Mouse (Mus musculus) limb, embryonic 15.5 days (tissue): ENCODE data around the gene Mdc1. TPM values are rescaled to one million over a fixed set of nuclear protein-coding genes. Genes with fewer than 3 reads are reported as not detected.
A peak's percentile ranks its signal among the peaks of the same experiment; 100 is the strongest.

Source experiments
- ATAC-seq: fragments of 200-750 bp; cut with Nextera tagmentation; 2 replicates; pipeline ENCODE4 v1.8.0; 2017; ENCODE audit warnings: low read depth, moderate TSS enrichment; ENCODE audit not compliant: insufficient number of reproducible peaks, low FRiP score, low TSS enrichment
- H3K27ac ChIP-seq: fragments of 300-500 bp; sonication (generic); 2 replicates; pipeline ENCODE4 v1.5.1; 2015; ENCODE audit warnings: moderate library complexity, mild to moderate bottlenecking, inconsistent platforms
- H3K27me3 ChIP-seq: fragments of 300-500 bp; sonication (generic); 2 replicates; pipeline ENCODE4 v1.6.1; 2015; ENCODE audit warnings: inconsistent platforms
- H3K36me3 ChIP-seq: fragments of 300-500 bp; sonication (generic); 2 replicates; pipeline ENCODE4 v1.6.1; 2015; ENCODE audit warnings: inconsistent platforms
- H3K4me1 ChIP-seq: fragments of 300-500 bp; sonication (generic); 2 replicates; pipeline ENCODE4 v1.6.1; 2015; ENCODE audit warnings: inconsistent platforms
- H3K4me2 ChIP-seq: fragments of 300-500 bp; sonication (generic); 2 replicates; pipeline ENCODE4 v1.6.1; 2015; ENCODE audit warnings: mild to moderate bottlenecking, inconsistent platforms
- H3K4me3 ChIP-seq: fragments of 300-500 bp; sonication (generic); 2 replicates; pipeline ENCODE4 v1.5.1; 2015; ENCODE audit warnings: mild to moderate bottlenecking, inconsistent platforms
- H3K9ac ChIP-seq: fragments of 300-500 bp; sonication (generic); 2 replicates; pipeline ENCODE4 v1.6.1; 2015; ENCODE audit warnings: inconsistent platforms
- H3K9me3 ChIP-seq: fragments of 300-500 bp; sonication (generic); 2 replicates; pipeline ENCODE4 v1.6.1; 2016; ENCODE audit warnings: inconsistent platforms
- WGBS: fragments of 180-500 bp; shearing (Covaris S2); methylation state at CpG from one replicate; pipeline ENCODE4 v1.1.7; 2015; 5-methylcytosine and 5-hydroxymethylcytosine counted together
- microRNA-seq: library from miRNA; unstranded; fragments of <30 nt; microRNA quantifications from one replicate; pipeline ENCODE4, GENCODE M21; 2016
- polyA plus RNA-seq: library from polyadenylated mRNA; unstranded; fragments of >200 nt; fragmentation: Nextera tagmentation; extraction: Ambion mirVana; gene quantifications from 2 replicates; pipeline ENCODE4 v1.2.1, GENCODE M21; 2015

Gene Mdc1
- polyA plus RNA-seq, 1 experiment from 2014 or later, result 15.0 TPM

DNA sequence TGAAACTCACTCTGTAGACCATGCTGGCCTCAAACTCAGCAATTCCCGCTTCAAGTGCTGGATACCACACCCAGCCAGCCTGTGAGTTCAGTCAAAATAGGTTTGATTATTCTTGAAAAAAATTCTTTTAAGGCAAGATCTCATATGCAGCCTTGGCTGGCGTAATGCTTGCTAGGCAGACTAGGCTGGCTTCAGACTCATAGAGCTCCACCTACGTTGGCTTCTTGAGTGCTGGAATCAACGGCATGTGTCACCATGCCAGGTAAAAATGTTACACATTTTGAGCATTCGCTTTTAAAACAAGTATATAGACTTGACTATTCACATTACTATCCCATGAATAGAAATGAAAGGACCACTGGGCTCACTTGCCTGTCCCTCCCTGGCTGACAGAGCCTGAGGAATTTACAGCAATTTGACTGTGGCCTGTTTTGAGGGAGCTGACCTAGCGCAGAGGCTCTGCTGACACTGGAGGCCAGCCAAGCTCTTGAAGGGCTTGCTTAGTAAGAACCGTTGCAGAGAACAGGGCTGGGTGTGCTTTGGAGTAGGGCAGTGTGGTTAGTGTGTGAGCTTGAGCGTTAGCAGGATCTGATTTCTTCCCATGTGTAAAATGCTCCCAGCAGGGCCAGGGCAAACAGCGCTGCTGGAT, 62.2 kb downstream of the Mdc1 start:
- H3K36me3 ChIP-seq, result peaks cover 79% of the 10 kb centered on the region
- H3K4me2 ChIP-seq, result no peak overlapping the region
- H3K9me3 ChIP-seq, result no peaks in the 10 kb centered on the region
- 81% methylated on average over 9 of the region's 9 CpGs for WGBS
- no peak overlapping the region for H3K4me3 ChIP-seq
- H3K4me1 ChIP-seq, result peaks cover 11% of the 10 kb centered on the region
- no peak overlapping the region for H3K9ac ChIP-seq
- H3K27ac ChIP-seq, result peak overlapping the region; percentile 54; the same call in 1 of the 2 replicates
- H3K27me3 ChIP-seq, result no peaks in the 10 kb centered on the region
- ATAC-seq, result no peak

DNA sequence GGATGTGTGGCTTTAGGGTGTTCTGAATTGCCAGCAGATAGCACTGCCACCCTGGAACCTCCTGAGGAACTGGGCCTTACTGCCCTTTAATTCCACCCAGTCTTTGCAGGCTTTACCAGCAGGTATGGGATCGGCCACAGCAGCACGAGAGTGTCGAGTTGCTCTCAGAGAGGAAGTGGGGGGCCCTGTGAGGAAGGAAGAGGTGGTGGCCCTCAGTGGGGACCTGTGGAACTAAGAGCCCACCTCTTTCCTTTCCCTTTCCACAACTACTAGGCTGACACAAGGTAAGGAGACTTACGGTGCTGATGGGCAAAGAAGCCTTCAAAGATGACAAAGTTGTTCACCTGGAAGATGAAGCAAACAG, 62.7 kb downstream of the Mdc1 start:
- Histone ChIP-seq H3K27me3 (no peaks in the 10 kb centered on the region), H3K27ac (peak overlapping the region; percentile 54), H3K4me3 (no peak overlapping the region), H3K4me2 (no peak overlapping the region), H3K36me3 (peaks cover 80% of the 10 kb centered on the region), H3K4me1 (peaks cover 17% of the 10 kb centered on the region), H3K9ac (no peak overlapping the region), H3K9me3 (no peaks in the 10 kb centered on the region)
- no peak for ATAC-seq
- WGBS, result 82% methylated on average over 4 of the region's 4 CpGs

GRCm38 (mm10) chr17:35905587-35905986, 64.3 kb downstream of the Mdc1 start:
- 91% methylated on average over 1 of the region's 1 CpGs for WGBS
- Histone ChIP-seq H3K9me3 (no peaks in the 10 kb centered on the region), H3K4me3 (no peak overlapping the region), H3K4me1 (peaks cover 27% of the 10 kb centered on the region), H3K27me3 (no peaks in the 10 kb centered on the region), H3K9ac (no peak overlapping the region), H3K4me2 (no peak overlapping the region), H3K27ac (no peak overlapping the region), H3K36me3 (peaks cover 65% of the 10 kb centered on the region)
- ATAC-seq, result no peak

DNA sequence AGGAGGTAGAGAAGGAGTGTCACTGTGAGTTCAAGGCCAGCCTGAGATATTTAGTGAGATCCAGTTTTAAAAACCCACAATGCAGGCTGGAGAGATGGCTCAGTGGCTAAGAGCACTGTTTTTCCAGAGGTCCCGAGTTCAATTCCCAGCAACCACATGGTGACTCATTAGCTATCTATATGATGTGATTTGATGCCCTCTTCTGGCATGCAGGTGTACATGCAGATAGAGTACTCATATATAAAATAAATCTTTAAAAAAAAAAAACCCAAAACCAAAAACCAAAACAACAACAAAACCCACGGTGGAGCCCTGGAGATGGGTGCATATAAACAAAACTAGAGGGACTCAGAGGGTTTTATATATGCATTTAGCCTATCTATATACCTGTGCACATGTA, 66.3 kb downstream of the Mdc1 start:
- Histone ChIP-seq H3K9ac (no peak overlapping the region), H3K4me2 (no peak overlapping the region), H3K36me3 (peaks cover 60% of the 10 kb centered on the region), H3K27ac (no peak overlapping the region), H3K4me1 (peaks cover 27% of the 10 kb centered on the region), H3K4me3 (no peak overlapping the region), H3K9me3 (no peaks in the 10 kb centered on the region), H3K27me3 (no peaks in the 10 kb centered on the region)
- no peak for ATAC-seq
- WGBS, result 80% methylated on average over 2 of the region's 2 CpGs

Small RNAs within 50 kb of the gene (microRNA-seq; reads per million reads assigned to microRNA genes)
- 0.82 reads per million for gene Gm28033

Other genes with a start within 250 kb of the Mdc1 start
- gene Sfta2, start 240.0 kb upstream of the Mdc1 start, polyA plus RNA-seq, result not detected in 2 replicates
- gene Gm9573, start 214.9 kb upstream of the Mdc1 start, polyA plus RNA-seq, result 0.14 and 0.33 TPM in 2 replicates
- gene Mucl3, start 197.8 kb upstream of the Mdc1 start, polyA plus RNA-seq, result 0.09 and 0.10 TPM in 2 replicates
- gene Vars2, start 173.9 kb upstream of the Mdc1 start, polyA plus RNA-seq, result 14.3 and 14.4 TPM in 2 replicates
- gene Gtf2h4, start 167.8 kb upstream of the Mdc1 start, polyA plus RNA-seq, result 36.2 and 42.2 TPM in 2 replicates
- gene Ddr1, start 136.9 kb upstream of the Mdc1 start, polyA plus RNA-seq, result 81.7 and 85.2 TPM in 2 replicates
- gene Ier3, start 19.8 kb upstream of the Mdc1 start, polyA plus RNA-seq, result 23.2 and 27.5 TPM in 2 replicates
- 60.2 and 70.9 TPM in 2 replicates for gene Flot1, start 18.3 kb upstream of the Mdc1 start, polyA plus RNA-seq
- 811 and 833 TPM in 2 replicates for gene Tubb5, start 3.2 kb upstream of the Mdc1 start, polyA plus RNA-seq
- 55.5 and 59.0 TPM in 2 replicates for gene Nrm, start 19.8 kb downstream of the Mdc1 start, polyA plus RNA-seq
- gene Ppp1r18, start 24.1 kb downstream of the Mdc1 start, polyA plus RNA-seq, result 24.8 and 28.8 TPM in 2 replicates
- 36.8 and 41.3 TPM in 2 replicates for gene Dhx16, start 38.3 kb downstream of the Mdc1 start, polyA plus RNA-seq
- 18.0 and 23.0 TPM in 2 replicates for gene 2310061I04Rik, start 55.9 kb downstream of the Mdc1 start, polyA plus RNA-seq
- 58.9 and 59.1 TPM in 2 replicates for gene Atat1, start 68.6 kb downstream of the Mdc1 start, polyA plus RNA-seq
- 72.4 and 77.1 TPM in 2 replicates for gene Mrps18b, start 74.9 kb downstream of the Mdc1 start, polyA plus RNA-seq
- gene Ppp1r10, start 74.9 kb downstream of the Mdc1 start, polyA plus RNA-seq, result 35.0 and 40.1 TPM in 2 replicates
- 84.7 and 84.9 TPM in 2 replicates for gene Abcf1, start 128.2 kb downstream of the Mdc1 start, polyA plus RNA-seq
- gene Gnl1, start 138.3 kb downstream of the Mdc1 start, polyA plus RNA-seq, result 53.7 and 60.0 TPM in 2 replicates
- gene Prr3, start 138.7 kb downstream of the Mdc1 start, polyA plus RNA-seq, result 33.8 and 36.0 TPM in 2 replicates
- 2.8 and 2.9 TPM in 2 replicates for gene H2-T24, start 179.0 kb downstream of the Mdc1 start, polyA plus RNA-seq
- 19.2 and 20.4 TPM in 2 replicates for gene H2-T23, start 191.3 kb downstream of the Mdc1 start, polyA plus RNA-seq
- 29.0 and 32.3 TPM in 2 replicates for gene H2-T22, start 201.2 kb downstream of the Mdc1 start, polyA plus RNA-seq
- not detected in 2 replicates for gene Gm6034, start 201.4 kb downstream of the Mdc1 start, polyA plus RNA-seq
- not detected in 2 replicates for gene Gm11127, start 216.9 kb downstream of the Mdc1 start, polyA plus RNA-seq